Comparison of ENCODE assay signal across 2 mouse cellular contexts in the genomic region with DNA sequence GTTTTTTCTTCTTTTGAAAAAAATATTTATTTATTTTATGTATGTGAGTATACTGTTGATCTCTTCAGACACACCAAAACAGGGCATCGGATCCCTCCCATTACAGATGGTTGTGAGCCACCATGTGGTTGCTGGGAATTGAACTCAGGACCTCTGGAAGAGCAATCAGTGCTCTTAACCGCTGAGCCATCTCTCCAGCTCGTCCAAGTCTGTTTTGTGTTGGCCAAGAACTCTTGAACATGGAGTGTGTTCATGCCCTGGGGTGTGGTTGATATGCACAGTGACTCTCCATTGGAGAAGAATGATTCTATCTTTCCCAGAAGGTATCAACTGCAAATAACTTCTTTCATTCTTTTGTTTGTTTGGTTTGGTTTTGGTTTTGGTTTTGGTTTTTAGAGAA.
DNase-seq lines count a peak whose midpoint lies in the region; TF ChIP-seq lines count a peak whose summit lies in the region.
"Not testable (repeated sequence)": the region's sequence is repeated elsewhere in the genome, so short reads cannot be mapped to it uniquely, and the experiment has no call there.

No protein-coding gene starts in this region.

- not testable (repeated sequence) for H3K79me2 ChIP-seq in CH12.LX (replicated peaks; ENCODE audit: control insufficient read depth, extremely low read depth, insufficient read depth, poor library complexity, severe bottlenecking)

- not testable (repeated sequence) for H3K27me3 ChIP-seq in CH12.LX (replicated peaks)

- in situ Hi-C loops in CH12.LX (cut with MboI; ENCODE audit: low pct_ligation_motif_present, low pct_unique_long_range_greater_than_20kb, low sequenced_read_pairs), result not testable (repeated sequence)

- not testable (repeated sequence) for H3K4me1 ChIP-seq in CH12.LX (ENCODE audit: control insufficient read depth in 1 of 2, insufficient read depth in 2 of 2)

- not testable (repeated sequence) for TF ChIP-seq POLR2A in CH12.LX (IDR thresholded peaks at IDR 0.05; ENCODE audit: low read depth, low read length)

- TF ChIP-seq CTCF in CH12.LX (conservative IDR thresholded peaks at IDR 0.05 in 1 of 2, IDR thresholded peaks at IDR 0.05 in 1 of 2; ENCODE audit: low read depth in 2 of 2, low read length in 2 of 2); layer of hippocampus, adult 2 months (conservative IDR thresholded peaks at IDR 0.05): not testable (repeated sequence)

- not testable (repeated sequence) for H3K4me3 ChIP-seq in CH12.LX (replicated peaks in 1 of 3; ENCODE audit: low read depth in 2 of 3, low read length in 2 of 3, poor library complexity in 1 of 3); layer of hippocampus, adult 2 months

- TF ChIP-seq RAD21 in CH12.LX (IDR thresholded peaks at IDR 0.05; ENCODE audit: low read depth, low read length), result not testable (repeated sequence)

- H3K9me3 ChIP-seq in CH12.LX (replicated peaks; ENCODE audit: low read length), result not testable (repeated sequence)

- DNase-seq in CH12.LX (ENCODE audit: extremely low read depth); layer of hippocampus, adult 2 months (ENCODE audit: low spot score in 2 of 2): not testable (repeated sequence)

- H3K4me2 ChIP-seq in CH12.LX (ENCODE audit: insufficient read depth, low read depth, poor library complexity, severe bottlenecking), result peak overlapping the region; percentile 45; the same call in 1 of the 2 replicates

- H3K9ac ChIP-seq in CH12.LX (ENCODE audit: insufficient read depth, low read depth), result not testable (repeated sequence)

- dilution Hi-C loops in CH12.LX (cut with MboI; ENCODE audit: extremely low pct_ligation_motif_present, extremely low pct_unique_long_range_greater_than_20kb, low sequenced_read_pairs), result not testable (repeated sequence)

- not testable (repeated sequence) for H3K36me3 ChIP-seq in CH12.LX (replicated peaks in 1 of 2; ENCODE audit: control insufficient read depth in 1 of 2, insufficient read depth in 1 of 2, low read length in 1 of 2)

- not testable (repeated sequence) for H3K27ac ChIP-seq in CH12.LX (ENCODE audit: insufficient read depth, low read depth)
- H3K27ac ChIP-seq in layer of hippocampus, adult 2 months, result peak overlapping the region; percentile 83

- not testable (repeated sequence) for TF ChIP-seq EP300 in CH12.LX (IDR thresholded peaks at IDR 0.05; ENCODE audit: low read length)

TF ChIP-seq in CH12.LX, 34 proteins besides CTCF, POLR2A, EP300 and RAD21:
- TF ChIP-seq ELF1 (IDR thresholded peaks at IDR 0.05; ENCODE audit: low read depth, low read length), result peak; percentile 64
- TF ChIP-seq TBP (conservative IDR thresholded peaks at IDR 0.05; ENCODE audit: low read depth, low read length), result peak; percentile 93
